Mouse (Mus musculus): ENCODE results near the gene Ptchd4. TPM values are rescaled to one million over a fixed set of nuclear protein-coding genes. Genes with fewer than 3 reads are reported as not detected.

Ptchd4 gene
- polyA plus RNA-seq (2015; fragmentation: Illumina TruSeq; extraction: RNeasy Lipid Tissue Mini Kit (QIAGEN cat#74804); ENCODE audit: insufficient read depth, low replicate concordance) = not detected

GRCm38 (mm10) chr17:42315669-42316611 lies at the start of gene Ptchd4:
Ptchd4 (plus strand) TSS chr17:42315947.

Data from spleen, adult 10 weeks (tissue).